Mouse (Mus musculus): ENCODE results near the gene Dlg2.

The Dlg2 gene

GRCm38 (mm10) chr7:92247594-92247993 is 1771.1 kb downstream of the Dlg2 start:
- in situ Hi-C loops (cut with MboI, MseI), result no loop called here

GRCm38 (mm10) chr7:92248619-92249018 is 1772.1 kb downstream of the Dlg2 start:
- in situ Hi-C loops (cut with MboI, MseI), result no loop called here

GRCm38 (mm10) chr7:92258148-92258547 is 1781.7 kb downstream of the Dlg2 start:
- in situ Hi-C loops (cut with MboI, MseI), result no loop called here

GRCm38 (mm10) chr7:92258701-92259100 is 1782.2 kb downstream of the Dlg2 start:
- in situ Hi-C loops (cut with MboI, MseI), result no loop called here

GRCm38 (mm10) chr7:92264325-92264724 is 1787.9 kb downstream of the Dlg2 start:
- in situ Hi-C loops (cut with MboI, MseI), result no loop called here

GRCm38 (mm10) chr7:92264964-92265363 is 1788.5 kb downstream of the Dlg2 start:
- in situ Hi-C loops (cut with MboI, MseI), result loop anchor here in 1 of 2 experiments (5.0 kb wide), 1 partner anchor 63 kb away; no protein-coding TSS in a partner anchor

- in situ Hi-C loops (cut with MboI, MseI), result no loop called here
Observed at GRCm38 (mm10) chr7:92275353-92275752, 1798.9 kb downstream of the Dlg2 start.

GRCm38 (mm10) chr7:92277629-92278028 is 1801.2 kb downstream of the Dlg2 start:
- in situ Hi-C loops (cut with MboI, MseI), result no loop called here

GRCm38 (mm10) chr7:92280925-92281324 is 1804.5 kb downstream of the Dlg2 start:
- in situ Hi-C loops (cut with MboI, MseI), result loop anchor here in 1 of 2 experiments (10.0 kb wide), 1 partner anchor 704 kb away; no protein-coding TSS in a partner anchor

GRCm38 (mm10) chr7:92287058-92287457 is 1810.6 kb downstream of the Dlg2 start:
- in situ Hi-C loops (cut with MboI, MseI), result loop anchor here in 1 of 2 experiments (10.0 kb wide), 1 partner anchor 698 kb away; no protein-coding TSS in a partner anchor

- in situ Hi-C loops (cut with MboI, MseI), result loop anchor here in 1 of 2 experiments (10.0 kb wide), 1 partner anchor 696 kb away; no protein-coding TSS in a partner anchor
Observed at GRCm38 (mm10) chr7:92288814-92289213, 1812.3 kb downstream of the Dlg2 start.

GRCm38 (mm10) chr7:92292918-92293518 is 1816.5 kb downstream of the Dlg2 start:
- in situ Hi-C loops (cut with MboI, MseI), result no loop called here

- in situ Hi-C loops (cut with MboI, MseI), result no loop called here
Observed at GRCm38 (mm10) chr7:92301046-92301445, 1824.6 kb downstream of the Dlg2 start.

GRCm38 (mm10) chr7:92307634-92308033 is 1831.2 kb downstream of the Dlg2 start:
- in situ Hi-C loops (cut with MboI, MseI), result no loop called here

- in situ Hi-C loops (cut with MboI, MseI), result no loop called here
Observed at GRCm38 (mm10) chr7:92308168-92308567, 1831.7 kb downstream of the Dlg2 start.

GRCm38 (mm10) chr7:92316389-92316788 is 1839.9 kb downstream of the Dlg2 start:
- in situ Hi-C loops (cut with MboI, MseI), result loop anchor here (5.0 to 10.0 kb wide), 3 partner anchors 214 to 1028 kb away; no protein-coding TSS in a partner anchor

- in situ Hi-C loops (cut with MboI, MseI), result loop anchor here (5.0 to 10.0 kb wide), 3 partner anchors 217 to 1025 kb away; no protein-coding TSS in a partner anchor
Observed at GRCm38 (mm10) chr7:92319469-92319868, 1843.0 kb downstream of the Dlg2 start.

GRCm38 (mm10) chr7:92320181-92320580 is 1843.7 kb downstream of the Dlg2 start:
- in situ Hi-C loops (cut with MboI, MseI), result no loop called here

- in situ Hi-C loops (cut with MboI, MseI), result no loop called here
Observed at GRCm38 (mm10) chr7:92321786-92322185, 1845.3 kb downstream of the Dlg2 start.

- in situ Hi-C loops (cut with MboI, MseI), result no loop called here
Observed at GRCm38 (mm10) chr7:92322342-92323069, 1846.0 kb downstream of the Dlg2 start.

- in situ Hi-C loops (cut with MboI, MseI), result no loop called here
Observed at GRCm38 (mm10) chr7:92323710-92324109, 1847.2 kb downstream of the Dlg2 start.

GRCm38 (mm10) chr7:92327343-92327896 is 1850.9 kb downstream of the Dlg2 start:
- in situ Hi-C loops (cut with MboI, MseI), result no loop called here
